Mouse (Mus musculus) MEL (cell line): ENCODE measurements at regions not wholly inside any gene's neighbourhood (a gene's known extent, or its start where the extent isn't known, plus 50 kb on each side); places are given as distances from the start of the nearest gene placed in this dataset.

Source experiments
- DNase-seq: peaks from one replicate; pipeline ENCODE4 v3.0.0; 2011; ENCODE audit warnings: low read depth, low spot score
- H3K27ac ChIP-seq: 2 replicates; pipeline ENCODE4 v1.5.1; 2012; ENCODE audit warnings: low read depth, mild to moderate bottlenecking, control low read depth, low read length, moderate library complexity; ENCODE audit not compliant: control insufficient read depth
- H3K27me3 ChIP-seq, 2 experiments: fragments of 150-350 bp in 1 of 2; sonication (generic) in 1 of 2; 2 replicates each; pipeline ENCODE4 v1.6.1; 2012; ENCODE audit warnings: low read length in 2 of 2, mild to moderate bottlenecking in 2 of 2, improper control_type of control experiment in 1 of 2, moderate library complexity in 1 of 2; ENCODE audit not compliant: insufficient read depth in 2 of 2, control insufficient read depth in 1 of 2
- H3K36me3 ChIP-seq, 2 experiments: 2 replicates each; pipeline ENCODE4 v1.6.1; 2012 to 2014; ENCODE audit warnings: low read length in 2 of 2, improper control_type of control experiment in 1 of 2, inconsistent platforms in 1 of 2, mild to moderate bottlenecking in 1 of 2; ENCODE audit not compliant: insufficient read depth in 2 of 2, control insufficient read depth in 1 of 2
- H3K4me1 ChIP-seq, 2 experiments: fragments of 150-350 bp in 1 of 2; sonication (generic) in 1 of 2; 2 replicates each; pipeline ENCODE4 v1.6.1; 2012; ENCODE audit warnings: low read length in 2 of 2, improper control_type of control experiment in 1 of 2, mild to moderate bottlenecking in 1 of 2; ENCODE audit not compliant: insufficient read depth in 2 of 2, control insufficient read depth in 1 of 2
- H3K4me3 ChIP-seq, 2 experiments: fragments of 150-350 bp in 1 of 2; sonication (generic) in 1 of 2; 2 replicates each; pipeline ENCODE4 v1.5.1; 2012; ENCODE audit warnings: low read depth in 2 of 2, low read length in 2 of 2, mild to moderate bottlenecking in 2 of 2, moderate library complexity in 2 of 2, control low read depth in 1 of 2, improper control_type of control experiment in 1 of 2; ENCODE audit not compliant: control insufficient read depth in 1 of 2, insufficient read depth in 1 of 2
- H3K79me2 ChIP-seq: 2 replicates; pipeline ENCODE4 v1.6.1; 2012; ENCODE audit warnings: mild to moderate bottlenecking, low read length, moderate library complexity; ENCODE audit not compliant: control insufficient read depth, poor library complexity, insufficient read depth
- H3K9ac ChIP-seq: 2 replicates; pipeline ENCODE4 v1.6.1; 2012; ENCODE audit warnings: low read depth, mild to moderate bottlenecking, control low read depth, low read length, moderate library complexity; ENCODE audit not compliant: control insufficient read depth, poor library complexity, severe bottlenecking
- H3K9me3 ChIP-seq: fragments of 150-350 bp; sonication (generic); replicated peaks from 2 replicates; pipeline ENCODE4 v1.6.1; 2012; ENCODE audit warnings: mild to moderate bottlenecking, low read length, improper control_type of control experiment, moderate library complexity; ENCODE audit not compliant: insufficient read depth
- BHLHE40 ChIP-seq: IDR thresholded peaks from 2 replicates; pipeline ENCODE4 v1.6.1; 2012; ENCODE audit warnings: low read depth, mild to moderate bottlenecking, inconsistent platforms, low read length, improper control_type of control experiment, borderline replicate concordance
- CHD1 ChIP-seq: IDR thresholded peaks from 2 replicates; pipeline ENCODE4 v1.6.1; 2012; ENCODE audit warnings: low read depth, mild to moderate bottlenecking, inconsistent platforms, low read length, improper control_type of control experiment
- CHD2 ChIP-seq: IDR thresholded peaks from 2 replicates; pipeline ENCODE4 v1.6.1; 2011; ENCODE audit warnings: low read length, improper control_type of control experiment
- CTCF ChIP-seq, 3 experiments: IDR thresholded peaks in 2 of 3; conservative IDR thresholded peaks in 1 of 3; 2 replicates each; pipeline ENCODE4 v1.5.1; 2011 to 2012; ENCODE audit warnings: low read length in 3 of 3, low read depth in 2 of 3, mild to moderate bottlenecking in 2 of 3, improper control_type of control experiment in 1 of 3, inconsistent platforms in 1 of 3, mixed read lengths in 1 of 3, moderate library complexity in 1 of 3; ENCODE audit not compliant: control insufficient read depth in 1 of 3, insufficient read depth in 1 of 3, poor library complexity in 1 of 3, severe bottlenecking in 1 of 3
- ELF1 ChIP-seq: IDR thresholded peaks from 2 replicates; pipeline ENCODE4 v1.6.1; 2014; ENCODE audit warnings: low read depth, mild to moderate bottlenecking, inconsistent platforms, low read length, improper control_type of control experiment, moderate library complexity
- EP300 ChIP-seq, 2 experiments: IDR thresholded peaks; 2 replicates each; pipeline ENCODE4 v1.6.1; 2011; ENCODE audit warnings: improper control_type of control experiment in 2 of 2, low read length in 2 of 2, low read depth in 1 of 2, mild to moderate bottlenecking in 1 of 2
- ETS1 ChIP-seq: IDR thresholded peaks from 2 replicates; pipeline ENCODE4 v1.6.1; 2012; ENCODE audit warnings: low read depth, mild to moderate bottlenecking, inconsistent platforms, low read length, improper control_type of control experiment, moderate library complexity
- GABPA ChIP-seq: IDR thresholded peaks from 2 replicates; pipeline ENCODE4 v1.6.1; 2012; ENCODE audit warnings: low read depth, mild to moderate bottlenecking, inconsistent platforms, low read length, improper control_type of control experiment, moderate library complexity
- GATA1 ChIP-seq: IDR thresholded peaks from 2 replicates; pipeline ENCODE4 v1.6.1; 2011; ENCODE audit warnings: low read depth, low read length, improper control_type of control experiment
- HCFC1 ChIP-seq: IDR thresholded peaks from 2 replicates; pipeline ENCODE4 v1.6.1; 2012; ENCODE audit warnings: low read depth, mild to moderate bottlenecking, inconsistent platforms, low read length, improper control_type of control experiment, moderate library complexity
- KAT2A ChIP-seq: conservative IDR thresholded peaks from 2 replicates; pipeline ENCODE4 v1.6.1; 2012; ENCODE audit warnings: low read depth, low read length, improper control_type of control experiment, inconsistent platforms
- MAFK ChIP-seq: IDR thresholded peaks from 2 replicates; pipeline ENCODE4 v1.6.1; 2011; ENCODE audit warnings: low read depth, mild to moderate bottlenecking, low read length, improper control_type of control experiment, borderline replicate concordance
- MAX ChIP-seq: IDR thresholded peaks from 2 replicates; pipeline ENCODE4 v1.6.1; 2011; ENCODE audit warnings: low read length, improper control_type of control experiment
- MAZ ChIP-seq: IDR thresholded peaks from 2 replicates; pipeline ENCODE4 v1.6.1; 2012; ENCODE audit warnings: low read depth, mild to moderate bottlenecking, inconsistent platforms, low read length, improper control_type of control experiment
- MXI1 ChIP-seq: IDR thresholded peaks from 2 replicates; pipeline ENCODE4 v1.6.1; 2011; ENCODE audit warnings: mild to moderate bottlenecking, low read depth, low read length, improper control_type of control experiment
- MYB ChIP-seq: IDR thresholded peaks from 2 replicates; pipeline ENCODE4 v1.6.1; 2011; ENCODE audit warnings: mild to moderate bottlenecking, low read depth, low read length, improper control_type of control experiment
- MYC ChIP-seq: IDR thresholded peaks from 2 replicates; pipeline ENCODE4 v1.6.1; 2011; ENCODE audit warnings: low read depth, mild to moderate bottlenecking, low read length, improper control_type of control experiment, moderate library complexity
- NRF1 ChIP-seq: IDR thresholded peaks from 2 replicates; pipeline ENCODE4 v1.6.1; 2014; ENCODE audit warnings: low read depth, mild to moderate bottlenecking, inconsistent platforms, low read length, improper control_type of control experiment, moderate library complexity; ENCODE audit not compliant: poor library complexity, insufficient read depth, severe bottlenecking
- POLR2AphosphoS2 ChIP-seq: IDR thresholded peaks from 2 replicates; pipeline ENCODE4 v1.6.1; 2011; ENCODE audit warnings: low read length, improper control_type of control experiment
- RAD21 ChIP-seq: IDR thresholded peaks from 2 replicates; pipeline ENCODE4 v1.6.1; 2011; ENCODE audit warnings: mild to moderate bottlenecking, low read depth, low read length, improper control_type of control experiment
- SIN3A ChIP-seq: IDR thresholded peaks from 2 replicates; pipeline ENCODE4 v1.6.1; 2012; ENCODE audit warnings: low read length, improper control_type of control experiment, inconsistent platforms
- SMC3 ChIP-seq: IDR thresholded peaks from 2 replicates; pipeline ENCODE4 v1.6.1; 2011; ENCODE audit warnings: low read depth, low read length, improper control_type of control experiment
- TAL1 ChIP-seq: IDR thresholded peaks from 2 replicates; pipeline ENCODE4 v1.6.1; 2012; ENCODE audit warnings: mild to moderate bottlenecking, inconsistent platforms, low read length, moderate library complexity, mixed read lengths
- TBP ChIP-seq: IDR thresholded peaks from 2 replicates; pipeline ENCODE4 v1.8.0; 2011; ENCODE audit warnings: low read depth, low read length, improper control_type of control experiment
- TCF12 ChIP-seq: IDR thresholded peaks from 2 replicates; pipeline ENCODE4 v1.6.1; 2014; ENCODE audit warnings: low read depth, mild to moderate bottlenecking, inconsistent platforms, low read length, improper control_type of control experiment, moderate library complexity
- UBTF ChIP-seq: IDR thresholded peaks from 2 replicates; pipeline ENCODE4 v1.6.1; 2012; ENCODE audit warnings: low read depth, mild to moderate bottlenecking, inconsistent platforms, low read length, improper control_type of control experiment, moderate library complexity, borderline replicate concordance; ENCODE audit not compliant: insufficient read depth
- USF1 ChIP-seq: IDR thresholded peaks from 2 replicates; pipeline ENCODE4 v1.6.1; 2014; ENCODE audit warnings: low read depth, mild to moderate bottlenecking, inconsistent platforms, low read length, improper control_type of control experiment, moderate library complexity
- USF2 ChIP-seq, 2 experiments: IDR thresholded peaks; 2 replicates each; pipeline ENCODE4 v1.6.1; 2011 to 2012; ENCODE audit warnings: improper control_type of control experiment in 2 of 2, low read length in 2 of 2, borderline replicate concordance in 1 of 2, inconsistent platforms in 1 of 2, low read depth in 1 of 2, mild to moderate bottlenecking in 1 of 2; ENCODE audit not compliant: insufficient read depth in 1 of 2
- ZKSCAN1 ChIP-seq: IDR thresholded peaks from 2 replicates; pipeline ENCODE4 v1.6.1; 2012; ENCODE audit warnings: low read depth, mild to moderate bottlenecking, inconsistent platforms, low read length, improper control_type of control experiment, moderate library complexity
- ZMIZ1 ChIP-seq: IDR thresholded peaks from 2 replicates; pipeline ENCODE4 v1.6.1; 2012; ENCODE audit warnings: low read depth, mild to moderate bottlenecking, inconsistent platforms, low read length, improper control_type of control experiment, moderate library complexity
- ZNF384 ChIP-seq: IDR thresholded peaks from 2 replicates; pipeline ENCODE4 v1.6.1; 2012; ENCODE audit warnings: low read depth, mild to moderate bottlenecking, inconsistent platforms, low read length, improper control_type of control experiment

GRCm38 (mm10) chr8:99999554-99999953, 583.3 kb upstream of the Cdh8 start:
- Histone ChIP-seq H3K9ac (no peak overlapping the region), H3K79me2 (no peaks in the 10 kb centered on the region), H3K27ac (no peak overlapping the region), H3K4me1 (no peaks in the 10 kb centered on the region), H3K27me3 (no peaks in the 10 kb centered on the region), H3K36me3 (no peaks in the 10 kb centered on the region), H3K9me3 (no peaks in the 10 kb centered on the region), H3K4me3 (no peak overlapping the region)
- no peak for DNase-seq
- TF ChIP-seq CHD2 (no peak), KAT2A (no peak), ZMIZ1 (no peak), MAZ (no peak), HCFC1 (no peak), NRF1 (no peak), USF1 (no peak), SIN3A (no peak), ELF1 (no peak), POLR2AphosphoS2 (no peak), CTCF (IDR thresholded peaks at IDR 0.05 in 2 of 3, conservative IDR thresholded peaks at IDR 0.05 in 1 of 3; ENCODE audit: control insufficient read depth in 1 of 3, insufficient read depth in 1 of 3, low read depth in 2 of 3, low read length in 3 of 3, poor library complexity in 1 of 3, severe bottlenecking in 1 of 3) (no peak), TAL1 (no peak), ZKSCAN1 (no peak), TBP (no peak), USF2 (IDR thresholded peaks at IDR 0.05; ENCODE audit: borderline replicate concordance in 1 of 2, insufficient read depth in 1 of 2, low read depth in 1 of 2, low read length in 2 of 2) (no peak), MYC (no peak), ZNF384 (no peak), CHD1 (no peak)

- H3K4me3 ChIP-seq = peak overlapping the region in 1 of 2 experiments; percentile 42; a peak in 1 of 4 replicates
- H3K79me2 ChIP-seq = no peaks in the 10 kb centered on the region
- peak overlapping the region; percentile 23 for H3K27ac ChIP-seq
- H3K36me3 ChIP-seq = peaks cover 0 to 9% of the 10 kb centered on the region in 2 experiments; a peak in 2 of 4 replicates
- DNase-seq = peak; percentile 86
- H3K27me3 ChIP-seq = no peaks in the 10 kb centered on the region
- H3K4me1 ChIP-seq = peaks cover 6 to 7% of the 10 kb centered on the region in 2 experiments
- H3K9me3 ChIP-seq = no peaks in the 10 kb centered on the region
- H3K9ac ChIP-seq = no peak overlapping the region
- peak; percentile 60 to 67 for TF ChIP-seq EP300 (IDR thresholded peaks at IDR 0.05; ENCODE audit: low read depth in 1 of 2, low read length in 2 of 2)
- no peak for TF ChIP-seq ZNF384
- no peak for TF ChIP-seq USF2 (IDR thresholded peaks at IDR 0.05; ENCODE audit: borderline replicate concordance in 1 of 2, insufficient read depth in 1 of 2, low read depth in 1 of 2, low read length in 2 of 2)
- TF ChIP-seq MYC = no peak
- no peak for TF ChIP-seq MAFK
- TF ChIP-seq GABPA = no peak
- TF ChIP-seq UBTF = no peak
- TF ChIP-seq ETS1 = peak; percentile 30; the same call in 1 of the 2 replicates
- TF ChIP-seq ZMIZ1 = no peak
- no peak for TF ChIP-seq MYB
- no peak for TF ChIP-seq SIN3A
- TF ChIP-seq BHLHE40 = no peak
- no peak for TF ChIP-seq SMC3
- no peak for TF ChIP-seq RAD21
- no peak for TF ChIP-seq KAT2A
- no peak for TF ChIP-seq CHD1
- TF ChIP-seq MXI1 = 0 out of 2 replicates have a peak, but pooled peaks have one; percentile 15
- peak; percentile 55 for TF ChIP-seq TCF12
- TF ChIP-seq TBP = 0 out of 2 replicates have a peak, but pooled peaks have one; percentile 45
- TF ChIP-seq GATA1 = peak; percentile 81
- no peak for TF ChIP-seq NRF1
- TF ChIP-seq MAX = no peak
Observed at GRCm38 (mm10) chr8:99983696-99984095, 567.4 kb upstream of the Cdh8 start.
